Mouse (Mus musculus) ES-Bruce4 (cell line): Measurements from ENCODE around the gene Enkur. TPM values are rescaled to one million over a fixed set of nuclear protein-coding genes. Genes with fewer than 3 reads are reported as not detected.

Experiments used
- H3K27ac ChIP-seq: 2 replicates; pipeline ENCODE4 v1.5.1; 2012; ENCODE audit warnings: low read length, inconsistent platforms; ENCODE audit not compliant: insufficient read depth
- H3K27me3 ChIP-seq: 2 replicates; pipeline ENCODE4 v1.6.1; 2012; ENCODE audit warnings: mild to moderate bottlenecking, low read length, inconsistent platforms; ENCODE audit not compliant: control insufficient read depth, poor library complexity, insufficient read depth, severe bottlenecking
- H3K36me3 ChIP-seq: 2 replicates; pipeline ENCODE4 v1.6.1; 2012; ENCODE audit warnings: inconsistent platforms, mild to moderate bottlenecking, low read length, moderate library complexity; ENCODE audit not compliant: control insufficient read depth, poor library complexity, insufficient read depth, severe bottlenecking
- H3K4me1 ChIP-seq: one replicate; pipeline ENCODE4 v1.8.1; 2011; ENCODE audit warnings: low read length; ENCODE audit not compliant: control insufficient read depth, insufficient read depth
- H3K4me3 ChIP-seq: 2 replicates; pipeline ENCODE4 v1.5.1; 2011; ENCODE audit warnings: low read depth, mild to moderate bottlenecking, low read length
- H3K9ac ChIP-seq: 2 replicates; pipeline ENCODE4 v1.6.1; 2012; ENCODE audit warnings: low read depth, mild to moderate bottlenecking, inconsistent platforms; ENCODE audit not compliant: poor library complexity, severe bottlenecking
- H3K9me3 ChIP-seq: replicated peaks from 2 replicates; pipeline ENCODE4 v1.6.1; 2012; ENCODE audit warnings: mild to moderate bottlenecking, low read length, inconsistent platforms; ENCODE audit not compliant: control insufficient read depth, poor library complexity, insufficient read depth, severe bottlenecking
- CTCF ChIP-seq: IDR thresholded peaks from one replicate; pipeline ENCODE4 v1.8.1; 2011; ENCODE audit warnings: low read depth, low read length
- EP300 ChIP-seq: IDR thresholded peaks from 2 replicates; pipeline ENCODE4 v1.6.1; 2011; ENCODE audit warnings: low read depth, low read length; ENCODE audit not compliant: insufficient read depth
- POLR2A ChIP-seq: IDR thresholded peaks from one replicate; pipeline ENCODE4 v1.8.1; 2011; ENCODE audit warnings: low read length; ENCODE audit not compliant: insufficient read depth
- polyA plus RNA-seq: library from polyadenylated mRNA; stranded (reverse); fragments of >200 nt; gene quantifications from 2 replicates; pipeline ENCODE4 v1.2.4, GENCODE M21; 2011; ENCODE audit warnings: low read depth; ENCODE audit not compliant: missing spikeins, insufficient read depth, insufficient read length

Enkur gene
- polyA plus RNA-seq, 1 experiment, result 3.2 TPM

- peaks cover 2% of the 10 kb centered on the region; the same call in 1 of the 2 replicates for H3K27me3 ChIP-seq
- TF ChIP-seq CTCF, result no peak
- TF ChIP-seq EP300, result no peak
- no peak for TF ChIP-seq POLR2A
- H3K9ac ChIP-seq, result no peak overlapping the region
- no peaks in the 10 kb centered on the region for H3K4me1 ChIP-seq
- no peaks in the 10 kb centered on the region for H3K36me3 ChIP-seq
- H3K27ac ChIP-seq, result no peak overlapping the region
- H3K4me3 ChIP-seq, result no peak overlapping the region
- no peaks in the 10 kb centered on the region for H3K9me3 ChIP-seq
These were observed 58.7 kb downstream of the Enkur start for GRCm38 (mm10) chr2:21146486-21146885.

DNA sequence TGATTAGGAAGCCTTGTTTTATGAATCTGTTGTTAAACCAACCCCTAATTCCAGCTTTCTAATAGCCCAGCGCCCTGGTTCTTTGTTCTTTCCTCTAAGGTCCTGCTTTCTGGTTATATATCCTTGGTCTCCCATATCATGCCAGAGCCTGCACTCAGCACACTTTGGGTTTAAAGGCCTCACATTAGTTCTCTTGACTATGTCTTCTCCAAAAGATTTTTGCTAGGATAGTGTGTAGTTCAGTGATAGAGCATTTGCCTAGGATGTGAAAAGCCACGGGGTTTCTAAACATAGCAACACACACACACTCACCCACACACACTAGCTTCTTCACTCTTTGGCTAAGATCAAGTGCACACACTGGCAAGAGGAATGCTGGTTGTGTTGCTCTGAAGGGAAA, 62.5 kb downstream of the Enkur start:
- H3K27ac ChIP-seq, result no peak overlapping the region
- peak overlapping the region; percentile 27; the same call in 1 of the 2 replicates for H3K9ac ChIP-seq
- peaks cover 4% of the 10 kb centered on the region for H3K27me3 ChIP-seq
- H3K4me1 ChIP-seq, result no peaks in the 10 kb centered on the region
- H3K9me3 ChIP-seq, result peaks cover 6% of the 10 kb centered on the region
- TF ChIP-seq POLR2A (no peak), CTCF (no peak), EP300 (no peak)
- H3K36me3 ChIP-seq, result no peaks in the 10 kb centered on the region
- no peak overlapping the region for H3K4me3 ChIP-seq

- Histone ChIP-seq H3K27me3 (peaks cover 4% of the 10 kb centered on the region), H3K4me3 (peak overlapping the region; percentile 54), H3K27ac (no peak overlapping the region), H3K9me3 (peaks cover 6% of the 10 kb centered on the region), H3K36me3 (no peaks in the 10 kb centered on the region), H3K4me1 (no peaks in the 10 kb centered on the region), H3K9ac (peak overlapping the region; percentile 27)
- TF ChIP-seq EP300, result no peak
- no peak for TF ChIP-seq CTCF
- no peak for TF ChIP-seq POLR2A
These were observed 63.0 kb downstream of the Enkur start for GRCm38 (mm10) chr2:21142204-21142580.

DNA sequence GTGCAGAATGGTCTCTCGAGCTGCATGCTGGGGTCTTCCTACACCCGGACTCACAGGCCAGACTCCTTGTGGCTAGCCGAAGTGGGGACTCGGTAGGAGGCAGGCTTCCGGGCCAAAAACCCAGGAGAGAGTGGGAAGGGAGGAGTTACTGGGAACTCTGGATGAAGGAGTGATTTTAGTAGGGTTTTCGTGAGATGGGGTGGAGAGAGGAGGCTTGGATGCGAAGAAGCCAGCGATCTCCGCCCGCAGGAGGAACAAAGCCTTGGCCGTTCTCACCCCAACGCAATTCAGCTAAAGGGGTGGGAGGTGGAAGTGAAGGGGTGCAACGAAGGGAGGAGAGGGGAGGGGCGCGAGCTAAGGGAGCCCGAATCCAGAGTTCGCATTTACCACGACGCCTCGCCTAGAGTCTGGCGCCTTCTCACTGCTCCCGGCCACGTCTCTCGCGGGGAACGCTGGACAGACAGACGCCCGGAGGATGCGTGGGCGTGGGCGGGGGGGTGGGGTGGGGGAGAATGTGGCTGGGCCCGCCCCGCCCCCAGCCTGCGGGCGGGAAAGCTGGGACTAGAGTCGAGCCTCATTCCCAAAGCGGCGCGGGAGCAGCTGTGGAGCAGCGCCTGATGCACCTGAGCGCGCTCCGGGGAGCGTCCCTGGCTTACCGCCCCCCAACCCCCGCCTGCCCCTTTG, 63.5 kb downstream of the Enkur start:
- no peak overlapping the region for H3K27ac ChIP-seq
- peak overlapping the region; percentile 54 for H3K4me3 ChIP-seq
- H3K27me3 ChIP-seq, result peaks cover 4% of the 10 kb centered on the region
- H3K36me3 ChIP-seq, result no peaks in the 10 kb centered on the region
- peaks cover 6% of the 10 kb centered on the region for H3K9me3 ChIP-seq
- peak overlapping the region; percentile 27 for H3K9ac ChIP-seq
- TF ChIP-seq CTCF, result no peak
- TF ChIP-seq POLR2A, result no peak
- TF ChIP-seq EP300, result no peak
- no peaks in the 10 kb centered on the region for H3K4me1 ChIP-seq

- Histone ChIP-seq H3K36me3 (no peaks in the 10 kb centered on the region), H3K27me3 (peaks cover 4% of the 10 kb centered on the region), H3K9me3 (peaks cover 6% of the 10 kb centered on the region), H3K9ac (peak overlapping the region; percentile 27; the same call in 1 of the 2 replicates), H3K4me1 (no peaks in the 10 kb centered on the region), H3K27ac (no peak overlapping the region), H3K4me3 (peak overlapping the region; percentile 54)
- TF ChIP-seq EP300 (no peak), POLR2A (no peak), CTCF (no peak)
These were observed 64.0 kb downstream of the Enkur start for GRCm38 (mm10) chr2:21141189-21141519.

Other genes with a start within 250 kb of the Enkur start
- gene Arhgap21, start 236.5 kb downstream of the Enkur start, polyA plus RNA-seq, result 154 and 159 TPM in 2 replicates
- gene Thnsl1, start 359 bp upstream of the Enkur start, polyA plus RNA-seq, result 27.7 and 33.6 TPM in 2 replicates
- gene Gpr158, start 162.2 kb upstream of the Enkur start, polyA plus RNA-seq, result not detected in 2 replicates